Mouse (Mus musculus) embryonic facial prominence, embryonic 14.5 days (tissue): ENCODE results near the gene 4930432K21Rik. TPM values are rescaled to one million over a fixed set of nuclear protein-coding genes. Genes with fewer than 3 reads are reported as not detected.

Experiments used
- ATAC-seq: fragments of 200-750 bp; cut with Nextera tagmentation; 2 replicates; pipeline ENCODE4 v1.8.0; 2017; ENCODE audit warnings: low read depth, moderate number of reproducible peaks, moderate TSS enrichment
- DNase-seq: peaks from one replicate; pipeline ENCODE4 v3.0.0-alpha.2; 2015; ENCODE audit warnings: low spot score
- H3K27ac ChIP-seq: fragments of 300-500 bp; sonication (generic); replicated peaks from 2 replicates; pipeline ENCODE4 v1.5.1; 2014; ENCODE audit warnings: low read depth, mild to moderate bottlenecking, low read length, moderate library complexity
- H3K27me3 ChIP-seq: fragments of 300-500 bp; sonication (generic); replicated peaks from 2 replicates; pipeline ENCODE4 v1.6.1; 2014; ENCODE audit warnings: low read length; ENCODE audit not compliant: control insufficient read depth, insufficient read depth
- H3K36me3 ChIP-seq: fragments of 300-500 bp; sonication (generic); 2 replicates; pipeline ENCODE4 v1.6.1; 2014; ENCODE audit warnings: low read length, mixed read lengths; ENCODE audit not compliant: control insufficient read depth, insufficient read depth
- H3K4me1 ChIP-seq: fragments of 300-500 bp; sonication (generic); 2 replicates; pipeline ENCODE4 v1.6.1; 2014; ENCODE audit warnings: antibody characterized with exemption, low read length; ENCODE audit not compliant: control insufficient read depth, insufficient read depth
- H3K4me2 ChIP-seq: fragments of 300-500 bp; sonication (generic); 2 replicates; pipeline ENCODE4 v1.6.1; 2014; ENCODE audit warnings: low read depth, mild to moderate bottlenecking, low read length, moderate library complexity, mixed read lengths
- H3K4me3 ChIP-seq: fragments of 300-500 bp; sonication (generic); 2 replicates; pipeline ENCODE4 v1.5.1; 2014; ENCODE audit warnings: low read depth, mild to moderate bottlenecking, low read length
- H3K9ac ChIP-seq: fragments of 300-500 bp; sonication (generic); 2 replicates; pipeline ENCODE4 v1.6.1; 2014; ENCODE audit warnings: low read depth, mild to moderate bottlenecking, low read length, moderate library complexity, mixed read lengths
- H3K9me3 ChIP-seq: fragments of 300-500 bp; sonication (generic); 2 replicates; pipeline ENCODE4 v1.6.1; 2016; ENCODE audit warnings: low read length; ENCODE audit not compliant: control insufficient read depth
- WGBS: fragments of 180-500 bp; shearing (Covaris S2); extraction: QIAGEN DNeasy Blood & Tissue Kit; methylation state at CpG from one replicate; pipeline ENCODE4 v1.1.7; 2014; 5-methylcytosine and 5-hydroxymethylcytosine counted together
- polyA plus RNA-seq: library from polyadenylated mRNA; unstranded; fragments of >200 nt; fragmentation: Nextera tagmentation; extraction: Ambion mirVana; gene quantifications from 2 replicates; pipeline ENCODE4 v1.2.1, GENCODE M21; 2014

The 4930432K21Rik gene
- polyA plus RNA-seq, 1 experiment from 2014 or later = 0.77 TPM

DNA sequence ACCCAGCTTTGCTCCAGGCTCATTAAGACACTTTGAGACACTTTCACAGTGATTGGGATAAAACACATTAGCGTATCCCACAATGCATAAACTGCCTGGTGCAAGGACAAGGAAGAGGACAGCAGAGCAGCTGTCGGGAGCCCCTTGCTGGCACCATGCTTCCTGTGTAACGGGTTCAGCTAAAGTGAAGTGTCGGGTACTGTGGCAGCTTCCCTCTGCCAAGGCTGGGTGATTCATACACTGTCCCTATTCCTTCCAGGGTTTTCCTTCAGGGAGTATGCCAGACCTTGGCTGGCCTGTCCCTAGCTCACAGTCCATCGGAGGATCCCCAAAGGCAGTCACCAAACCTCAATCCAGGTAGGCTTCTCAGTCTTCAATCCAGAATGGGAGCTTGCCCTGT, 22.3 kb downstream of the 4930432K21Rik start:
- Histone ChIP-seq H3K9me3 (no peaks in the 10 kb centered on the region), H3K4me2 (no peak overlapping the region), H3K27me3 (no peaks in the 10 kb centered on the region), H3K9ac (no peak overlapping the region), H3K36me3 (peaks cover 42% of the 10 kb centered on the region), H3K27ac (no peak overlapping the region), H3K4me3 (no peak overlapping the region), H3K4me1 (no peaks in the 10 kb centered on the region)
- DNase-seq (no peak), ATAC-seq (no peak)
- WGBS = 88% methylated on average over 5 of the region's 5 CpGs

DNA sequence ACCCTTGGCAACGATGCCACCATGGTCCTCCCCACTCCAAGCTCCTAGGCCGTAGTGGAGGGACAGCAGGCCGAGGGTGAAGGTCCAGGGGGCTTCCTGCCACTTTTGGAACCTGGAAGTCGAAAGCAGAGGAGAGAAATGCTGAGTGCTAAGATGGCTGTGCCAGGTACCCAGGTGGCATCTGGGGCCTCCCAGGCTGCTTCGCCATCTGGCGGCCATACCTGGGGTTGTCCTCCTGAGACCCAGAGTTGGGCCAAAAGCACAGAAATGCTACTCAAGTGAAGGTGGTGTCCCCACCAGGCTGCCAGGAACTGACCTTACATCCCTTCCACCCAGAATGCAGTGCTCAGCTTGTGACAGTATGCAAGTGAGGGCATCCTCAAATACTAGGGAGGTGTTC, 26.0 kb downstream of the 4930432K21Rik start:
- Histone ChIP-seq H3K4me1 (no peaks in the 10 kb centered on the region), H3K4me2 (no peak overlapping the region), H3K36me3 (peaks cover 46% of the 10 kb centered on the region), H3K27ac (no peak overlapping the region), H3K9me3 (no peaks in the 10 kb centered on the region), H3K4me3 (no peak overlapping the region), H3K27me3 (no peaks in the 10 kb centered on the region), H3K9ac (no peak overlapping the region)
- DNase-seq (no peak), ATAC-seq (no peak; the same call in 1 of the 2 replicates)
- 81% methylated on average over 6 of the region's 6 CpGs for WGBS

DNA sequence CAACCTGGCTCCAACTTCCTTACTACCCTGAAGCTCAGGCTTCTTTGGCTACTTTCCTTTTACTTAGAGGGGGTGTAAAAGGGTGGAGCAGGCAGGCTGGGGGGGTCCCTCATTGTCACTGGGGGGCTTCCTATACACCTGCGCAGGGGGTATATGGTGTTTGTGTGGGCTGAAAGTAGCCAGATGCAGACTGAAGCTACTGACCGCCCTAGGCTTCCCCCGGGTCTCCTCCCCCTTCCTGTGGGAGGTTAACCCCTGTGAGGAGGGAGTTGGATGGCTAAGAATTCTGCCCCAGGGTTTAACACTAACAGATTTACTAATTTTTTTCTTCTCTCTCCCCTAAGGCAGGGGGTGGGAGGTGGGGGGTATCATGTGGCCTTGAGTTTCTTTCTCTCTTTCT, 28.7 kb downstream of the 4930432K21Rik start:
- Histone ChIP-seq H3K4me1 (peaks cover 22% of the 10 kb centered on the region), H3K4me2 (no peak overlapping the region), H3K27me3 (no peaks in the 10 kb centered on the region), H3K4me3 (no peak overlapping the region), H3K27ac (no peak overlapping the region), H3K9me3 (no peaks in the 10 kb centered on the region), H3K36me3 (peaks cover 38% of the 10 kb centered on the region), H3K9ac (no peak overlapping the region)
- no peak for ATAC-seq
- WGBS = 11% methylated on average over 3 of the region's 3 CpGs
- DNase-seq = no peak

DNA sequence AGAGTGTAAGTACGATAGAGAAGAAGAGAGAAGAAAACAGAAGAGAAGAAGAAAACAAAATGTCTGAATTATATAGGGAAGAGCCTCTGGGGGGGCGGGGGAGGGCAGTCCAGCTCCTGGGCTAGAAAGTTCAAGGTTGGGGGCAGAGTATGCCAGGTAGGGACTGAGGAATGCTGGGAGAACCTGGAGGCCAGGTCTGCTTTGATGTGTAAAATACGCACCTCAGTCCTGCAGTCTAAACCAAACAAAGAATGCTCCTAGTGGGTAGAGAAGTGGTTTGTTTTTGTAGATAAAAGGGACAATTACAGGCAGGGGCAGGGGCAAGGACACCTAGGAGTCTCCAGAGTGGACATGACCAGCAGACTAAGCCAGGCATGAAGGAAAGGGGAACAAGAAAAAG, 29.6 kb downstream of the 4930432K21Rik start:
- Histone ChIP-seq H3K36me3 (peaks cover 30% of the 10 kb centered on the region), H3K27me3 (no peaks in the 10 kb centered on the region), H3K27ac (no peak overlapping the region), H3K9ac (no peak overlapping the region), H3K4me2 (no peak overlapping the region), H3K4me3 (no peak overlapping the region), H3K9me3 (no peaks in the 10 kb centered on the region), H3K4me1 (peaks cover 25% of the 10 kb centered on the region)
- no peak for ATAC-seq
- no peak for DNase-seq
- WGBS = 88% methylated on average over 3 of the region's 3 CpGs

DNA sequence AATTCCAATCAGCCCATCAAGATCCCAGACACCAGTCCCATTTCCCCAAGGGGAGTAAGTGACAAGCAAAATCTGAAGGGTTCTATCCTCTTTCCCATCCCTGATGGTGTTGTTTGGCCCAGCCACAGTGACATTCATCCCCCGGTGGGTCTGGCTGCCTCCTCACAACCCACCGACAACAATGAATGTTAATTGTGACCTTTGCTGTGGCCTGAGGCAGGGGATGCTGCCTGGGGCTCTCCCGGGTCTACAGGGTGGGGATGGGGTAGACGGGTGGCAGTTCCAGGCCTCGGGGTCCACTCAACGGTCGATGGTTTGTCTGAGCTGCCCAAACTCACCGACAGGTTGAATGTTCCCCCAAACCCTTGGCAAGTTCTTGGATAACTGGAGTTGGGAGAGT, 30.8 kb downstream of the 4930432K21Rik start:
- H3K4me3 ChIP-seq = no peak overlapping the region
- peaks cover 29% of the 10 kb centered on the region for H3K4me1 ChIP-seq
- ATAC-seq = no peak
- H3K9ac ChIP-seq = no peak overlapping the region
- no peak for DNase-seq
- H3K36me3 ChIP-seq = peaks cover 19% of the 10 kb centered on the region
- no peaks in the 10 kb centered on the region for H3K27me3 ChIP-seq
- 79% methylated on average over 8 of the region's 8 CpGs for WGBS
- no peak overlapping the region for H3K27ac ChIP-seq
- H3K4me2 ChIP-seq = no peak overlapping the region
- no peaks in the 10 kb centered on the region for H3K9me3 ChIP-seq

DNA sequence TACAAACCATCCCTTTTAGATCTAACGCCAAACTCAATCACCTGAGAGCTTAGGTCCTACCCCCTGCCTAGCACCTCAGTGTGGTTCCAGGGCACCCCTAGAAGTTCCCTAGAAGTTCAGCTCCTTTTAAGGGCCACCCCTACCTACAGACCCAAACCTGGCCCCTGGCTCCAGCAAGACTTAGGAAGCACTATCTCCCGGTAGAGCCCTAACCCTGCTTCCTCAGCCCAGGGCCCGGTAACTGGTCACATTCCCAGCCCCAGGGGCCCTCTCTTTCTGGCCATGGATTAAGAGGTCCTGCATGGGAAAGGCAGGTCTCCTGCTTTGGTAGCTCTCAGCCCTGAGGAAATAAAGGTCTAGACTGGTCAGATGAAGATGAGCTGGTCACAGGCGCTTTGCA, 32.1 kb downstream of the 4930432K21Rik start:
- no peak for DNase-seq

DNA sequence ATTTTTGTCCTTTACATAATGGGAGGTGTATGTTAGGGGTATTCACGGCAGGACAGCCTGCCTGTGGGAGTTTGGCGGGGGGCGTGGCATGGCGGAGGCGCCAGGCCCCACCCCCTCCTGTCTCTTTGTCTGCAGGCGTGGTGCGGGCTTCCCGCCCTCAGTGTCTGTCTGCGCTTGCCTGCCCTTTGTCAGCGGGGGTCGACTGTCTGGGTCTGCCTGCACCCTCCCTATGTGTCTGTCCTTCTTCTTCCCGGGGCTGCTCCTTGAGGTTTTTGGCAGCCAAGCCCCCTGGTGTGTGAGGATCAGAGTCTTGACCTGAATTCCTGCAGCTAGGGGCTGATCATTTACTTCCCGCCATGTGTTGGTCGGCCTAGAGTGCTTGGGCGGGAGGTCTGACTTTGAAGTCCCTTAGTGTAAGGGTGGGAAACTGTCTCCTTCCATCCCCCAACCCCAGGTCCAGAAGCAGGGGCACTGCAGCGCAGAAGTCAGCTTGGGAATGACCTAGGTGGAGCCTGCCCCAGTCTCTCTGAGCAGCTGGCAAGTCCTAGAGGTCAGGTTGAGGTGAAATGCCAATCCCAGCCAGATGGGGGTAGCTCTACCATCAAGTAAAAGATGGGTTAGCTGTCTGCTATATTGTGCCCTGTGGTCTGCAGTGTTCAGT, 32.8 kb downstream of the 4930432K21Rik start:
- H3K4me3 ChIP-seq = peak overlapping the region; percentile 29
- ATAC-seq (peak; percentile 78), DNase-seq (peak; percentile 84)
- no peaks in the 10 kb centered on the region; the same call in 1 of the 2 replicates for H3K36me3 ChIP-seq
- peak overlapping the region; percentile 55 for H3K4me2 ChIP-seq
- peak overlapping the region; percentile 56 for H3K9ac ChIP-seq
- H3K27ac ChIP-seq = peak overlapping the region; percentile 79
- no peaks in the 10 kb centered on the region for H3K9me3 ChIP-seq
- peaks cover 40% of the 10 kb centered on the region for H3K4me1 ChIP-seq
- WGBS = 2% methylated on average over 16 of the region's 16 CpGs
- H3K27me3 ChIP-seq = no peaks in the 10 kb centered on the region

More for the DNA sequence above, 32.1 kb downstream of the 4930432K21Rik start:
- ATAC-seq = no peak
- Histone ChIP-seq H3K27me3 (no peaks in the 10 kb centered on the region), H3K9me3 (no peaks in the 10 kb centered on the region), H3K9ac (peak overlapping the region; percentile 56), H3K4me3 (peak overlapping the region; percentile 29), H3K27ac (peak overlapping the region; percentile 79; the same call in 1 of the 2 replicates), H3K4me1 (peaks cover 40% of the 10 kb centered on the region), H3K4me2 (peak overlapping the region; percentile 55), H3K36me3 (peaks cover 6% of the 10 kb centered on the region)
- WGBS = 7% methylated on average over 4 of the region's 4 CpGs

DNA sequence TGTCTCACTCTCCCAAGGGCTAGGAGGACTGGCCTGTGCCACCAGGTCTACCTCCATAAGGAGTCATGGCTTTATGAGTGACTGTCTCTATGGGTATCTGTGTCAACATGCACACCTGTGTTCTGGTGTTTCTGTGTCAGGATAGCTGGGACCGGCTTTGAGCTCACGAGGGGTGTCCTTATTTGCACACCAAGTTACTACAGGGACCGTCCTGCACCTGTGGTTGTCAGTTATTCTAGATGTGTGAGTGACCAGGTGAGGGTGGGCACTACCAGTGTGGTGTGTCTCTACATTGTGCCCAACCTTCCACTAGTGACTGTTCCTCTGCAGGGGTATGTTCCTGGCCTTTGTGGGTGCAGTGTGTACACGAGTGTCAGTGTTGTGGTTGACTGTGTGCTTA, 35.0 kb downstream of the 4930432K21Rik start:
- peak overlapping the region; percentile 88 for H3K4me3 ChIP-seq
- peak overlapping the region; percentile 94 for H3K27ac ChIP-seq
- DNase-seq (no peak), ATAC-seq (no peak)
- H3K9me3 ChIP-seq = no peaks in the 10 kb centered on the region
- peak overlapping the region; percentile 90 for H3K4me2 ChIP-seq
- peaks cover 45% of the 10 kb centered on the region for H3K4me1 ChIP-seq
- no peaks in the 10 kb centered on the region for H3K27me3 ChIP-seq
- 49% methylated on average over 4 of the region's 4 CpGs for WGBS
- H3K9ac ChIP-seq = peak overlapping the region; percentile 98
- H3K36me3 ChIP-seq = no peaks in the 10 kb centered on the region
